Mouse (Mus musculus) central nervous system, embryonic 11.5 days (tissue): ENCODE data around the gene Olfr610. TPM values are rescaled to one million over a fixed set of nuclear protein-coding genes. Genes with fewer than 3 reads are reported as not detected.

Experiments used
- polyA plus RNA-seq: library from polyadenylated mRNA; depleted of rRNA; stranded (reverse); fragments of >200 nt; gene quantifications from 2 replicates; pipeline ENCODE4 v1.2.3, GENCODE M21; 2012; rRNA removed

Olfr610 gene
- polyA plus RNA-seq, result not detected in 2 replicates

GRCm38 (mm10) chr7:103512022-103512421 lies at the start of gene Olfr610:
Gene Olfr610, minus strand, starts transcription at chr7:103512122.

GRCm38 (mm10) chr7:103555779-103556178 lies 43.9 kb upstream of the Olfr610 start, which contains the start of gene Olfr615:
Gene Olfr615, plus strand, starts transcription at chr7:103556079.

GRCm38 (mm10) chr7:103547774-103548173 lies 35.9 kb upstream of the Olfr610 start, which contains the start of gene Olfr613:
Gene Olfr613, plus strand, starts transcription at chr7:103548074.

GRCm38 (mm10) chr7:103542617-103543016 lies 30.7 kb upstream of the Olfr610 start, which contains the start of gene Olfr612:
Gene Olfr612, minus strand, starts transcription at chr7:103542717.

DNA sequence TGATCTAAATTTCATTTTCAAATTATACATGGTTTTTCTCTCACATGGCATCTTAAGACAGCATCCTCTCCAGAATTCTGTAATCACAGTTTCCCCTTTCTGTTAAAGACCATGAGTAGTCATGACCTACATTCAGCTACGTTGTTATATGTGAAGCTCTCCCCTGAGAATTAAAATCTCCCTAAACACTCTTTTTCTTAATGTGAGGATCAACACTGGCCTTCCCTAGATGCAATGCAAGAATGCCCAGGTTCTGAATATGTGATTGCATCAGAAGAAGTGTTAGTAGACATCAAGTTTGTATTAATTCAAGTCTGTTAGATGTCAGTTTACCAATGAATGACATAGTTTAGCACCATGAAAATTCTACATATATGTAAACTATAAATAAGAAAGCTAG lies 8.8 kb upstream of the Olfr610 start, which contains the start of gene Olfr611:
TSS of gene Olfr611 (minus strand) at position 101 of the 400 bp plus-strand sequence.

GRCm38 (mm10) chr7:103497962-103498361 lies 14.0 kb downstream of the Olfr610 start, which contains the start of gene Olfr609:
Gene Olfr609, minus strand, starts transcription at chr7:103498062.

DNA sequence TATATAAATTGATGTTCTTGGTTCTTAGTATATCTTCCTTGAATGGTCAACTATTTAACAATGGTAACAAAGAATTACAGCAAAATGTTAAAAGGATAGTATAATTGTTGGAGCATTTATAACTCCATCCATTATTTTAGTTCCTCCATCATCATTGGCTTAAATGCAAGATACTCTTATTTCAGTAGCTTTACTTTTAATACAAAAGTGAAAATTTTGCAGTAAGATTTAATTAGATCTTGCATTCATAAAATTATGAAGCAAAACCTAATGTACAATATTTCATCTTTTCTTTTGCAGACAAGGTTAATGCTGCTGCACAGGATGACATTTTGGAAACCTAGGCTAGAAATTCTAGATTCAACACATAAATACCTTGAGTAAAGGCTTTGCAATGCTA lies 42.3 kb downstream of the Olfr610 start, which contains the start of gene Olfr608:
TSS of gene Olfr608 (plus strand) at position 301 of the 400 bp plus-strand sequence.

Other genes starting within 250 kb of the Olfr610 start
- gene Olfr596, start 206.5 kb downstream of the Olfr610 start, polyA plus RNA-seq, result not detected in 2 replicates
- not detected in 2 replicates for gene Olfr597, start 195.8 kb downstream of the Olfr610 start, polyA plus RNA-seq
- not detected in 2 replicates for gene Olfr598, start 188.6 kb downstream of the Olfr610 start, polyA plus RNA-seq
- gene Olfr599, start 176.2 kb downstream of the Olfr610 start, polyA plus RNA-seq, result not detected in 2 replicates
- not detected in 2 replicates for gene Olfr600, start 162.5 kb downstream of the Olfr610 start, polyA plus RNA-seq
- not detected in 2 replicates for gene Olfr601, start 149.5 kb downstream of the Olfr610 start, polyA plus RNA-seq
- gene Olfr603, start 125.9 kb downstream of the Olfr610 start, polyA plus RNA-seq, result not detected in 2 replicates
- gene Usp17lc, start 97.0 kb downstream of the Olfr610 start, polyA plus RNA-seq, result not detected in 2 replicates
- not detected in 2 replicates for gene Olfr605, start 66.7 kb downstream of the Olfr610 start, polyA plus RNA-seq
- gene Olfr606, start 63.1 kb downstream of the Olfr610 start, polyA plus RNA-seq, result not detected in 2 replicates
- gene Olfr607, start 48.0 kb downstream of the Olfr610 start, polyA plus RNA-seq, result not detected in 2 replicates
- not detected in 2 replicates for gene Olfr608, start 42.2 kb downstream of the Olfr610 start, polyA plus RNA-seq
- gene Olfr609, start 14.1 kb downstream of the Olfr610 start, polyA plus RNA-seq, result not detected in 2 replicates
- not detected in 2 replicates for gene Olfr611, start 8.7 kb upstream of the Olfr610 start, polyA plus RNA-seq
- not detected in 2 replicates for gene Olfr612, start 30.6 kb upstream of the Olfr610 start, polyA plus RNA-seq
- gene Olfr613, start 36.0 kb upstream of the Olfr610 start, polyA plus RNA-seq, result not detected in 2 replicates
- not detected in 2 replicates for gene Olfr615, start 44.0 kb upstream of the Olfr610 start, polyA plus RNA-seq
- not detected in 2 replicates for gene Olfr616, start 57.0 kb upstream of the Olfr610 start, polyA plus RNA-seq
- not detected in 2 replicates for gene Olfr617, start 60.9 kb upstream of the Olfr610 start, polyA plus RNA-seq
- gene Olfr618, start 78.0 kb upstream of the Olfr610 start, polyA plus RNA-seq, result 0.02 TPM in 2 replicates
- not detected in 2 replicates for gene Olfr619, start 88.5 kb upstream of the Olfr610 start, polyA plus RNA-seq
- not detected in 2 replicates for gene Olfr620, start 100.4 kb upstream of the Olfr610 start, polyA plus RNA-seq
- not detected in 2 replicates for gene Olfr622, start 130.6 kb upstream of the Olfr610 start, polyA plus RNA-seq
- not detected in 2 replicates for gene Olfr623, start 151.6 kb upstream of the Olfr610 start, polyA plus RNA-seq
- gene Olfr624, start 159.1 kb upstream of the Olfr610 start, polyA plus RNA-seq, result 0.04 TPM in 2 replicates
- not detected in 2 replicates for gene Olfr625-ps1, start 170.6 kb upstream of the Olfr610 start, polyA plus RNA-seq
- not detected in 2 replicates for gene Olfr243, start 202.5 kb upstream of the Olfr610 start, polyA plus RNA-seq
- not detected in 2 replicates for gene Olfr628, start 218.3 kb upstream of the Olfr610 start, polyA plus RNA-seq
- not detected in 2 replicates for gene Olfr629, start 232.8 kb upstream of the Olfr610 start, polyA plus RNA-seq
- not detected in 2 replicates for gene Olfr630, start 245.2 kb upstream of the Olfr610 start, polyA plus RNA-seq